Mouse (Mus musculus) stomach, postnatal 0 days (tissue): Measurements from ENCODE around the gene Vwc2.

Experiments
- CTCF ChIP-seq: IDR thresholded peaks from 2 replicates; pipeline ENCODE4 v1.5.1; 2016; ENCODE audit warnings: antibody characterized with exemption, low read depth, mild to moderate bottlenecking, moderate library complexity
- EP300 ChIP-seq: optimal IDR thresholded peaks from 2 replicates; pipeline ENCODE3; 2016; ENCODE audit warnings: antibody characterized with exemption

GRCm38 (mm10) chr11:11102620-11103019 lies 11.4 kb upstream of the Vwc2 start:
- TF ChIP-seq CTCF (no peak), EP300 (no peak)
